Comparison of ENCODE assay signal across 35 mouse cellular contexts in the genomic region with DNA sequence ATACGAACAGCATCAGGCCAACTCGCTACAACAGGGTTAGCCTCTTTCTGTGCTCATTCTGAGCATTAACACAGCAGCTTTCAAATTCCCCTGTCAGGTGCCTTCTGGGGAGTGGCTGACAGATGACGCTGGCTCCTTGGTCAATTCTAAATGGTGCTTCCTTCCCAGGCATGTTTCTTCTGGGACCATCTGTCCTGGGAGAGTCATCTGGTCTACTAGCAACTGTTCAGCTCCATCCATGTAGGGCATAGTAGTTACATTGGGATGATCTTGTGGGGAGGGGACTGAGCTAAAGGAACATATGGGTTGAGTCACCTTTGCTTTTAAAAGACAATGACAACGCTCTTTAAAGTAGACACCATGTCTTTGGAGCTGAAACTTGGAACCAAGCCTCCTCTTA.
"Had no signal": no experiment of that assay in that cellular context is flagged by ENCODE, and none has a peak within 500 bp of the region (broad histone marks: within the 10 kb centered on the region; RNA-seq: fewer than 3 reads in every experiment).

No protein-coding gene starts in this region.

- H3K4me2 ChIP-seq: heart, embryonic 11.5 days; heart, embryonic 12.5 days; heart, embryonic 13.5 days; heart, embryonic 15.5 days; hindbrain, embryonic 12.5 days; hindbrain, embryonic 13.5 days; hindbrain, embryonic 14.5 days; hindbrain, embryonic 15.5 days; intestine, embryonic 15.5 days; kidney, embryonic 15.5 days had no signal

- H3K4me1 ChIP-seq: intestine, embryonic 15.5 days had no signal

- H3K9ac ChIP-seq: heart, embryonic 12.5 days; heart, embryonic 13.5 days; heart, embryonic 15.5 days; hindbrain, embryonic 12.5 days; hindbrain, embryonic 13.5 days; hindbrain, embryonic 14.5 days; hindbrain, embryonic 15.5 days; intestine, embryonic 15.5 days; kidney, embryonic 15.5 days had no signal

- DNase-seq: heart, postnatal 10 days; heart, postnatal 14 days; heart, postnatal 36 days; heart, postnatal 4 days; kidney, adult 11 months; kidney, adult 18-20 months; kidney, adult 2 months; kidney, adult 8-10 months; kidney, adult 9 months; kidney, postnatal 10 days; kidney, postnatal 14 days; kidney, postnatal 25 days; kidney, postnatal 36 days; kidney, postnatal 4 days; layer of hippocampus, adult 9-11 months; layer of hippocampus, postnatal 36 days had no signal

- H3K27me3 ChIP-seq: heart, embryonic 12.5 days; heart, embryonic 13.5 days; heart, embryonic 15.5 days; hindbrain, embryonic 12.5 days; hindbrain, embryonic 13.5 days; hindbrain, embryonic 15.5 days; intestine, embryonic 15.5 days; kidney, embryonic 15.5 days had no signal

- H3K36me3 ChIP-seq: heart, embryonic 10.5 days; heart, embryonic 12.5 days; heart, embryonic 13.5 days; heart, embryonic 15.5 days; hindbrain, embryonic 10.5 days; hindbrain, embryonic 12.5 days; hindbrain, embryonic 13.5 days; hindbrain, embryonic 15.5 days; intestine, embryonic 15.5 days; kidney, embryonic 15.5 days had no signal

- H3K9me3 ChIP-seq: heart, embryonic 10.5 days; heart, embryonic 12.5 days; heart, embryonic 15.5 days; hindbrain, embryonic 12.5 days; hindbrain, embryonic 15.5 days; intestine, embryonic 15.5 days; kidney, embryonic 15.5 days had no signal

- H3K4me3 ChIP-seq: heart, embryonic 10.5 days; heart, embryonic 12.5 days; heart, embryonic 13.5 days; heart, embryonic 15.5 days; hindbrain, embryonic 10.5 days; hindbrain, embryonic 12.5 days; hindbrain, embryonic 13.5 days; hindbrain, embryonic 15.5 days; intestine, embryonic 15.5 days; kidney, embryonic 15.5 days; layer of hippocampus, adult 2 months had no signal

- H3K27ac ChIP-seq: heart, embryonic 10.5 days; heart, embryonic 15.5 days; hindbrain, embryonic 12.5 days; hindbrain, embryonic 13.5 days; hindbrain, embryonic 14.5 days; hindbrain, embryonic 15.5 days; hindbrain, postnatal 0 days; intestine, embryonic 15.5 days; kidney, embryonic 15.5 days; kidney, postnatal 0 days; layer of hippocampus, adult 2 months had no signal

- ATAC-seq: hindbrain, embryonic 16.5 days; hindbrain, postnatal 0 days; inflammation-experienced regulatory T-cells, adult 6 months; intestine, embryonic 15.5 days; intestine, embryonic 16.5 days; intestine, postnatal 0 days had no signal
